Mouse (Mus musculus) limb, embryonic 11.5 days (tissue): ENCODE measurements around the gene Rmi1. TPM values are rescaled to one million over a fixed set of nuclear protein-coding genes. Genes with fewer than 3 reads are reported as not detected.

Experiments
- ATAC-seq: fragments of 200-750 bp; cut with Nextera tagmentation; 2 replicates; pipeline ENCODE4 v1.8.0; 2017; ENCODE audit warnings: low read depth; ENCODE audit not compliant: insufficient number of reproducible peaks, low FRiP score, low TSS enrichment
- DNase-seq: peaks from one replicate; pipeline ENCODE4 v3.0.0-alpha.2; 2015; ENCODE audit warnings: low spot score
- H3K27ac ChIP-seq: fragments of 300-500 bp; sonication (generic); replicated peaks from 2 replicates; pipeline ENCODE4 v1.5.1; 2014; ENCODE audit warnings: low read depth, mild to moderate bottlenecking, low read length
- H3K27me3 ChIP-seq: fragments of 300-500 bp; sonication (generic); 2 replicates; pipeline ENCODE4 v1.6.1; 2014; ENCODE audit warnings: mild to moderate bottlenecking, low read length, mixed read lengths; ENCODE audit not compliant: control insufficient read depth, insufficient read depth
- H3K36me3 ChIP-seq: fragments of 300-500 bp; sonication (generic); 2 replicates; pipeline ENCODE4 v1.6.1; 2014; ENCODE audit warnings: mild to moderate bottlenecking, low read length, moderate library complexity, mixed read lengths; ENCODE audit not compliant: control insufficient read depth, insufficient read depth
- H3K4me1 ChIP-seq: fragments of 300-500 bp; sonication (generic); 2 replicates; pipeline ENCODE4 v1.6.1; 2014; ENCODE audit warnings: low read length, mixed read lengths; ENCODE audit not compliant: control insufficient read depth, insufficient read depth
- H3K4me2 ChIP-seq: fragments of 300-500 bp; sonication (generic); 2 replicates; pipeline ENCODE4 v1.6.1; 2014; ENCODE audit warnings: low read depth, mild to moderate bottlenecking, moderate library complexity; ENCODE audit not compliant: severe bottlenecking
- H3K4me3 ChIP-seq: fragments of 300-500 bp; sonication (generic); 2 replicates; pipeline ENCODE4 v1.5.1; 2014; ENCODE audit warnings: low read depth, low read length
- H3K9ac ChIP-seq: fragments of 300-500 bp; sonication (generic); 2 replicates; pipeline ENCODE4 v1.6.1; 2014; ENCODE audit warnings: mild to moderate bottlenecking, low read length
- H3K9me3 ChIP-seq: fragments of 300-500 bp; sonication (generic); 2 replicates; pipeline ENCODE4 v1.6.1; 2016; ENCODE audit warnings: low read length; ENCODE audit not compliant: control insufficient read depth
- WGBS: fragments of 180-500 bp; shearing (Covaris S2); extraction: QIAGEN DNeasy Blood & Tissue Kit; methylation state at CpG from one replicate; pipeline ENCODE4 v1.1.7; 2014; 5-methylcytosine and 5-hydroxymethylcytosine counted together
- polyA plus RNA-seq: library from polyadenylated mRNA; unstranded; fragments of >200 nt; fragmentation: Nextera tagmentation; extraction: Ambion mirVana; gene quantifications from 2 replicates; pipeline ENCODE4 v1.2.1, GENCODE M21; 2014

Gene Rmi1
- polyA plus RNA-seq, 1 experiment from 2014 or later: 33.2 TPM

- no peak overlapping the region for H3K4me3 ChIP-seq
- H3K9ac ChIP-seq: no peak overlapping the region
- H3K9me3 ChIP-seq: no peaks in the 10 kb centered on the region
- ATAC-seq: no peak
- no peak overlapping the region for H3K4me2 ChIP-seq
- DNase-seq: no peak
- H3K27me3 ChIP-seq: no peaks in the 10 kb centered on the region
- no peak overlapping the region for H3K27ac ChIP-seq
- H3K36me3 ChIP-seq: no peaks in the 10 kb centered on the region
- H3K4me1 ChIP-seq: no peaks in the 10 kb centered on the region
- WGBS: 73% methylated on average over 4 of the region's 4 CpGs
These were observed 33.2 kb upstream of the Rmi1 start for GRCm38 (mm10) chr13:58368835-58369234.

- H3K36me3 ChIP-seq: no peaks in the 10 kb centered on the region
- DNase-seq (no peak), ATAC-seq (no peak)
- H3K9ac ChIP-seq: no peak overlapping the region
- H3K9me3 ChIP-seq: no peaks in the 10 kb centered on the region
- no peak overlapping the region for H3K27ac ChIP-seq
- WGBS: 96% methylated on average over 5 of the region's 5 CpGs
- H3K4me3 ChIP-seq: no peak overlapping the region
- H3K27me3 ChIP-seq: no peaks in the 10 kb centered on the region
- no peaks in the 10 kb centered on the region for H3K4me1 ChIP-seq
- no peak overlapping the region for H3K4me2 ChIP-seq
These were observed 29.5 kb upstream of the Rmi1 start for GRCm38 (mm10) chr13:58372278-58373152.

- Histone ChIP-seq H3K9me3 (no peaks in the 10 kb centered on the region), H3K27ac (no peak overlapping the region), H3K4me1 (no peaks in the 10 kb centered on the region), H3K9ac (no peak overlapping the region), H3K4me3 (no peak overlapping the region), H3K36me3 (no peaks in the 10 kb centered on the region), H3K4me2 (no peak overlapping the region), H3K27me3 (no peaks in the 10 kb centered on the region)
- ATAC-seq (no peak), DNase-seq (no peak)
- 91% methylated on average over 2 of the region's 2 CpGs for WGBS
These were observed 28.9 kb upstream of the Rmi1 start for GRCm38 (mm10) chr13:58373153-58373470.

GRCm38 (mm10) chr13:58384371-58384770, 17.7 kb upstream of the Rmi1 start:
- Histone ChIP-seq H3K27ac (no peak overlapping the region), H3K4me2 (peak overlapping the region; percentile 89), H3K9me3 (no peaks in the 10 kb centered on the region; the same call in 1 of the 2 replicates), H3K27me3 (no peaks in the 10 kb centered on the region), H3K4me1 (no peaks in the 10 kb centered on the region), H3K4me3 (peak overlapping the region; percentile 74), H3K36me3 (peaks cover 18% of the 10 kb centered on the region), H3K9ac (peak overlapping the region; percentile 86)
- DNase-seq (no peak), ATAC-seq (no peak)
- 55% methylated on average over 11 of the region's 11 CpGs for WGBS

GRCm38 (mm10) chr13:58384779-58385546, 17.1 kb upstream of the Rmi1 start, which contains the start of gene 2210016F16Rik:
2210016F16Rik (minus strand) TSS chr13:58385225.
- Histone ChIP-seq H3K27me3 (no peaks in the 10 kb centered on the region), H3K4me3 (peak within 1 kb of the TSS; percentile 74), H3K4me1 (no peaks in the 10 kb centered on the region), H3K9ac (peak within 1 kb of the TSS; percentile 86), H3K9me3 (no peaks in the 10 kb centered on the region; the same call in 1 of the 2 replicates), H3K36me3 (peaks cover 18% of the 10 kb centered on the region), H3K4me2 (peak within 1 kb of the TSS; percentile 89), H3K27ac (no peak within 1 kb of the TSS)
- peak; percentile 57; the same call in 1 of the 2 replicates for ATAC-seq
- WGBS: 4% methylated on average over 80 of the region's 80 CpGs
- DNase-seq: peak; percentile 77

GRCm38 (mm10) chr13:58385547-58385920, 16.5 kb upstream of the Rmi1 start:
- 91% methylated on average over 7 of the region's 7 CpGs for WGBS
- no peaks in the 10 kb centered on the region; the same call in 1 of the 2 replicates for H3K9me3 ChIP-seq
- H3K4me3 ChIP-seq: peak overlapping the region; percentile 74
- peaks cover 17% of the 10 kb centered on the region for H3K36me3 ChIP-seq
- no peaks in the 10 kb centered on the region for H3K27me3 ChIP-seq
- H3K4me1 ChIP-seq: no peaks in the 10 kb centered on the region
- peak overlapping the region; percentile 89 for H3K4me2 ChIP-seq
- ATAC-seq (no peak), DNase-seq (no peak)
- no peak overlapping the region for H3K27ac ChIP-seq
- H3K9ac ChIP-seq: peak overlapping the region; percentile 86; the same call in 1 of the 2 replicates

- Histone ChIP-seq H3K27me3 (no peaks in the 10 kb centered on the region), H3K9ac (no peak overlapping the region), H3K36me3 (peaks cover 6% of the 10 kb centered on the region), H3K27ac (no peak overlapping the region), H3K4me2 (no peak overlapping the region), H3K9me3 (no peaks in the 10 kb centered on the region), H3K4me3 (no peak overlapping the region), H3K4me1 (no peaks in the 10 kb centered on the region)
- DNase-seq (peak; percentile 84), ATAC-seq (no peak)
- WGBS: 13% methylated on average over 7 of the region's 7 CpGs
These were observed 14.1 kb upstream of the Rmi1 start for GRCm38 (mm10) chr13:58387948-58388347.

- Histone ChIP-seq H3K36me3 (peaks cover 8% of the 10 kb centered on the region), H3K9me3 (no peaks in the 10 kb centered on the region), H3K4me2 (no peak overlapping the region), H3K4me3 (no peak overlapping the region), H3K27me3 (no peaks in the 10 kb centered on the region), H3K4me1 (no peaks in the 10 kb centered on the region), H3K9ac (no peak overlapping the region), H3K27ac (no peak overlapping the region)
- DNase-seq (no peak), ATAC-seq (no peak)
- WGBS: 50% methylated on average over 3 of the region's 3 CpGs
These were observed 13.7 kb upstream of the Rmi1 start for GRCm38 (mm10) chr13:58388379-58388778.
